Mouse (Mus musculus) lung, embryonic 16.5 days (tissue): ENCODE results near the gene Dleu7. TPM values are rescaled to one million over a fixed set of nuclear protein-coding genes. Genes with fewer than 3 reads are reported as not detected.
A peak's percentile ranks its signal among the peaks of the same experiment; 100 is the strongest.

ENCODE experiments used
- ATAC-seq: fragments of 200-750 bp; cut with Nextera tagmentation; 2 replicates; pipeline ENCODE4 v1.8.0; 2017; ENCODE audit warnings: low read depth, mild to moderate bottlenecking, moderate library complexity
- H3K27ac ChIP-seq: fragments of 300-500 bp; sonication (generic); 2 replicates; pipeline ENCODE4 v1.5.1; 2014; ENCODE audit warnings: mild to moderate bottlenecking, control low read depth, low read length
- H3K27me3 ChIP-seq: fragments of 300-500 bp; sonication (generic); 2 replicates; pipeline ENCODE4 v1.6.1; 2014; ENCODE audit warnings: low read depth, low read length, mixed read lengths; ENCODE audit not compliant: control insufficient read depth, insufficient read depth
- H3K36me3 ChIP-seq: fragments of 300-500 bp; sonication (generic); 2 replicates; pipeline ENCODE4 v1.6.1; 2014; ENCODE audit warnings: low read length; ENCODE audit not compliant: control insufficient read depth, insufficient read depth
- H3K4me1 ChIP-seq: fragments of 300-500 bp; sonication (generic); replicated peaks from 2 replicates; pipeline ENCODE4 v1.6.1; 2014; ENCODE audit warnings: low read length, mixed read lengths; ENCODE audit not compliant: control insufficient read depth, insufficient read depth
- H3K4me2 ChIP-seq: fragments of 300-500 bp; sonication (generic); 2 replicates; pipeline ENCODE4 v1.6.1; 2014; ENCODE audit warnings: low read depth, low read length, control low read depth
- H3K4me3 ChIP-seq: fragments of 300-500 bp; sonication (generic); 2 replicates; pipeline ENCODE4 v1.5.1; 2014; ENCODE audit warnings: mild to moderate bottlenecking, low read length, control low read depth
- H3K9ac ChIP-seq: fragments of 300-500 bp; sonication (generic); 2 replicates; pipeline ENCODE4 v1.6.1; 2014; ENCODE audit warnings: low read length, control low read depth
- H3K9me3 ChIP-seq: fragments of 300-500 bp; sonication (generic); 2 replicates; pipeline ENCODE4 v1.6.1; 2016; ENCODE audit warnings: low read length; ENCODE audit not compliant: control insufficient read depth
- WGBS: fragments of 180-500 bp; shearing (Covaris S2); extraction: QIAGEN DNeasy Blood & Tissue Kit; methylation state at CpG from one replicate; pipeline ENCODE4 v1.1.7; 2014; 5-methylcytosine and 5-hydroxymethylcytosine counted together
- polyA plus RNA-seq: library from polyadenylated mRNA; unstranded; fragments of >200 nt; fragmentation: Nextera tagmentation; extraction: Ambion mirVana; gene quantifications from 2 replicates; pipeline ENCODE4 v1.2.1, GENCODE M21; 2015

Gene Dleu7
- polyA plus RNA-seq, 1 experiment from 2014 or later: 0.60 TPM

- WGBS: 79% methylated on average over 5 of the region's 5 CpGs
- Histone ChIP-seq H3K27ac (no peak overlapping the region), H3K9ac (no peak overlapping the region), H3K4me2 (no peak overlapping the region), H3K4me3 (no peak overlapping the region), H3K27me3 (no peaks in the 10 kb centered on the region), H3K36me3 (no peaks in the 10 kb centered on the region), H3K9me3 (no peaks in the 10 kb centered on the region), H3K4me1 (peaks cover 4% of the 10 kb centered on the region)
- ATAC-seq: no peak
These were observed 36.8 kb downstream of the Dleu7 start for GRCm38 (mm10) chr14:62256066-62256465.

- no peak overlapping the region for H3K4me3 ChIP-seq
- H3K27ac ChIP-seq: no peak overlapping the region
- peaks cover under 1% of the 10 kb centered on the region for H3K4me1 ChIP-seq
- H3K36me3 ChIP-seq: no peaks in the 10 kb centered on the region
- 59% methylated on average over 8 of the region's 8 CpGs for WGBS
- H3K27me3 ChIP-seq: no peaks in the 10 kb centered on the region
- no peaks in the 10 kb centered on the region for H3K9me3 ChIP-seq
- ATAC-seq: peak; percentile 21; the same call in 1 of the 2 replicates
- no peak overlapping the region for H3K4me2 ChIP-seq
- H3K9ac ChIP-seq: no peak overlapping the region
These were observed 38.5 kb downstream of the Dleu7 start for GRCm38 (mm10) chr14:62254371-62254770.

- 6% methylated on average over 4 of the region's 4 CpGs for WGBS
- Histone ChIP-seq H3K4me2 (no peak overlapping the region), H3K36me3 (no peaks in the 10 kb centered on the region), H3K9ac (no peak overlapping the region), H3K27me3 (no peaks in the 10 kb centered on the region), H3K4me3 (no peak overlapping the region), H3K4me1 (no peaks in the 10 kb centered on the region), H3K9me3 (no peaks in the 10 kb centered on the region), H3K27ac (no peak overlapping the region)
- ATAC-seq: peak; percentile 70; the same call in 1 of the 2 replicates
These were observed 40.8 kb downstream of the Dleu7 start for GRCm38 (mm10) chr14:62251999-62252398.

- no peak overlapping the region for H3K4me2 ChIP-seq
- H3K36me3 ChIP-seq: no peaks in the 10 kb centered on the region
- ATAC-seq: no peak
- H3K9me3 ChIP-seq: no peaks in the 10 kb centered on the region
- H3K9ac ChIP-seq: no peak overlapping the region
- WGBS: 79% methylated on average over 3 of the region's 3 CpGs
- H3K27ac ChIP-seq: no peak overlapping the region
- H3K27me3 ChIP-seq: no peaks in the 10 kb centered on the region
- H3K4me1 ChIP-seq: no peaks in the 10 kb centered on the region
- no peak overlapping the region for H3K4me3 ChIP-seq
These were observed 42.8 kb downstream of the Dleu7 start for GRCm38 (mm10) chr14:62250046-62250445.

GRCm38 (mm10) chr14:62249251-62249650 is 43.6 kb downstream of the Dleu7 start:
- H3K36me3 ChIP-seq: no peaks in the 10 kb centered on the region
- no peaks in the 10 kb centered on the region for H3K4me1 ChIP-seq
- H3K27ac ChIP-seq: no peak overlapping the region
- no peaks in the 10 kb centered on the region for H3K9me3 ChIP-seq
- no peak overlapping the region for H3K9ac ChIP-seq
- 84% methylated on average over 2 of the region's 2 CpGs for WGBS
- H3K4me2 ChIP-seq: no peak overlapping the region
- H3K27me3 ChIP-seq: no peaks in the 10 kb centered on the region
- no peak for ATAC-seq
- no peak overlapping the region for H3K4me3 ChIP-seq

GRCm38 (mm10) chr14:62248796-62249195 is 44.1 kb downstream of the Dleu7 start:
- no peak for ATAC-seq
- no peak overlapping the region for H3K4me2 ChIP-seq
- H3K9me3 ChIP-seq: no peaks in the 10 kb centered on the region
- H3K27ac ChIP-seq: no peak overlapping the region
- H3K9ac ChIP-seq: no peak overlapping the region
- H3K4me1 ChIP-seq: no peaks in the 10 kb centered on the region
- H3K36me3 ChIP-seq: no peaks in the 10 kb centered on the region
- H3K27me3 ChIP-seq: no peaks in the 10 kb centered on the region
- H3K4me3 ChIP-seq: no peak overlapping the region
- 75% methylated on average over 10 of the region's 10 CpGs for WGBS

GRCm38 (mm10) chr14:62248345-62248744 is 44.5 kb downstream of the Dleu7 start:
- Histone ChIP-seq H3K9me3 (no peaks in the 10 kb centered on the region), H3K4me2 (no peak overlapping the region), H3K36me3 (no peaks in the 10 kb centered on the region), H3K4me3 (no peak overlapping the region), H3K27ac (no peak overlapping the region), H3K27me3 (no peaks in the 10 kb centered on the region), H3K9ac (no peak overlapping the region), H3K4me1 (peaks cover 3% of the 10 kb centered on the region; the same call in 1 of the 2 replicates)
- WGBS: 84% methylated on average over 7 of the region's 7 CpGs
- ATAC-seq: no peak

- H3K9ac ChIP-seq: no peak overlapping the region
- H3K27me3 ChIP-seq: no peaks in the 10 kb centered on the region
- H3K9me3 ChIP-seq: no peaks in the 10 kb centered on the region
- peaks cover 5% of the 10 kb centered on the region; the same call in 1 of the 2 replicates for H3K4me1 ChIP-seq
- 25% methylated on average over 4 of the region's 4 CpGs for WGBS
- H3K27ac ChIP-seq: no peak overlapping the region
- no peaks in the 10 kb centered on the region for H3K36me3 ChIP-seq
- no peak overlapping the region for H3K4me2 ChIP-seq
- H3K4me3 ChIP-seq: no peak overlapping the region
- ATAC-seq: peak; percentile 42; the same call in 1 of the 2 replicates
These were observed 47.3 kb downstream of the Dleu7 start for GRCm38 (mm10) chr14:62245557-62245956.

GRCm38 (mm10) chr14:62243530-62243929 is 49.3 kb downstream of the Dleu7 start:
- peak; percentile 51; the same call in 1 of the 2 replicates for ATAC-seq
- no peaks in the 10 kb centered on the region for H3K9me3 ChIP-seq
- H3K27ac ChIP-seq: no peak overlapping the region
- H3K9ac ChIP-seq: no peak overlapping the region
- H3K4me2 ChIP-seq: no peak overlapping the region
- no peaks in the 10 kb centered on the region for H3K27me3 ChIP-seq
- peaks cover 5% of the 10 kb centered on the region; the same call in 1 of the 2 replicates for H3K4me1 ChIP-seq
- WGBS: 31% methylated on average over 2 of the region's 2 CpGs
- H3K4me3 ChIP-seq: no peak overlapping the region
- H3K36me3 ChIP-seq: no peaks in the 10 kb centered on the region

GRCm38 (mm10) chr14:62235969-62236368 is 56.9 kb downstream of the Dleu7 start:
- Histone ChIP-seq H3K4me3 (no peak overlapping the region), H3K9me3 (no peaks in the 10 kb centered on the region), H3K4me2 (no peak overlapping the region), H3K9ac (no peak overlapping the region), H3K27ac (no peak overlapping the region), H3K36me3 (no peaks in the 10 kb centered on the region), H3K27me3 (no peaks in the 10 kb centered on the region), H3K4me1 (no peaks in the 10 kb centered on the region)
- no peak for ATAC-seq
- WGBS: 36% methylated on average over 7 of the region's 7 CpGs
